Mouse (Mus musculus): ENCODE results near the gene Birc5. TPM values are rescaled to one million over a fixed set of nuclear protein-coding genes. Genes with fewer than 3 reads are reported as not detected.

Birc5 gene
- polyA plus RNA-seq, 1 experiment from 2014 or later, result 225 TPM

Other genes with a start within 250 kb of the Birc5 start
- 17.1 and 17.3 TPM in 2 replicates for gene Tnrc6c, start 195.0 kb upstream of the Birc5 start, polyA plus RNA-seq (2015; fragmentation: Nextera tagmentation; extraction: Ambion mirVana)
- 0.94 and 1.1 TPM in 2 replicates for gene Tmc8, start 67.2 kb upstream of the Birc5 start, polyA plus RNA-seq (2015; fragmentation: Nextera tagmentation; extraction: Ambion mirVana)
- 23.2 and 25.3 TPM in 2 replicates for gene Tmc6, start 67.1 kb upstream of the Birc5 start, polyA plus RNA-seq (2015; fragmentation: Nextera tagmentation; extraction: Ambion mirVana)
- gene 6030468B19Rik, start 51.6 kb upstream of the Birc5 start, polyA plus RNA-seq (2015; fragmentation: Nextera tagmentation; extraction: Ambion mirVana), result 0.25 TPM in 1 of 2 replicates, not detected in the other
- 0.60 and 0.76 TPM in 2 replicates for gene Gm20708, start 39.6 kb upstream of the Birc5 start, polyA plus RNA-seq (2015; fragmentation: Nextera tagmentation; extraction: Ambion mirVana)
- 76.1 and 79.6 TPM in 2 replicates for gene Syngr2, start 39.6 kb upstream of the Birc5 start, polyA plus RNA-seq (2015; fragmentation: Nextera tagmentation; extraction: Ambion mirVana)
- 5.3 and 5.8 TPM in 2 replicates for gene Afmid, start 23.3 kb upstream of the Birc5 start, polyA plus RNA-seq (2015; fragmentation: Nextera tagmentation; extraction: Ambion mirVana)
- gene Tk1, start 23.2 kb upstream of the Birc5 start, polyA plus RNA-seq (2015; fragmentation: Nextera tagmentation; extraction: Ambion mirVana), result 115 and 124 TPM in 2 replicates
- gene Tmem235, start 11.5 kb downstream of the Birc5 start, polyA plus RNA-seq (2015; fragmentation: Nextera tagmentation; extraction: Ambion mirVana), result not detected in 2 replicates
- gene Tha1, start 24.2 kb downstream of the Birc5 start, polyA plus RNA-seq (2015; fragmentation: Nextera tagmentation; extraction: Ambion mirVana), result 4.7 and 4.9 TPM in 2 replicates
- gene Socs3, start 120.8 kb downstream of the Birc5 start, polyA plus RNA-seq (2015; fragmentation: Nextera tagmentation; extraction: Ambion mirVana), result 20.8 and 21.2 TPM in 2 replicates
- gene Pgs1, start 137.0 kb downstream of the Birc5 start, polyA plus RNA-seq (2015; fragmentation: Nextera tagmentation; extraction: Ambion mirVana), result 39.9 and 41.2 TPM in 2 replicates